Mouse (Mus musculus): ENCODE results near the gene Bbx. TPM values are rescaled to one million over a fixed set of nuclear protein-coding genes. Genes with fewer than 3 reads are reported as not detected.

Bbx gene
- total and polyA plus RNA-seq, 3 experiments: 3.7 to 112 (median 43.7) TPM

DNA sequence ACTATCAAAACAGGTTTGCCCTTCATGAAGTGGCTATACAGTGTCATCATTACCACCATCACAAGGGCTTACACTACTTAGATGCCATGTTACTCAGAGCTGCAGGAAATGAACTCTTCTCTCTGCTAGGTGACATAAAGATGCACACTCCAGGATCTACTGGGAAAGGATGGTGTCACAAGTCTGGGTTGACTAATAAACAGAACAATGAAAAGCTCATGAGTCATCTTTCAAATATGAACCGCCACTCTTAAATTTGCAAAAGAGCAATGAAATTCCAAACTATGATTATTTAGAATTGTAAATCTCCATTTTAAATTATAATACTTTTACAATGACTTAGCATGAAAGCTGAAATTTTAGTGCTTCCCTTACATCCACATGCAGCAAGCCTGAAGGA lies 129.6 kb downstream of the Bbx start:
- Histone ChIP-seq H3K27me3 (ENCODE audit: insufficient read depth, low read length) (no peaks in the 10 kb centered on the region), H3K9me3 (replicated peaks) (no peaks in the 10 kb centered on the region), H3K36me3 (replicated peaks) (peaks cover 21% of the 10 kb centered on the region), H3K4me3 (ENCODE audit: low read depth, low read length) (no peak overlapping the region), H3K4me1 (ENCODE audit: insufficient read depth, low read depth, low read length) (peaks cover 19% of the 10 kb centered on the region)
- DNase-seq (ENCODE audit: low spot score) (no peak), ATAC-seq (ENCODE audit: extremely low read depth, insufficient number of reproducible peaks, low FRiP score, poor library complexity, severe bottlenecking) (no peak)
- TF ChIP-seq GATA2 (IDR thresholded peaks at IDR 0.05; ENCODE audit: borderline replicate concordance, low read depth, low read length) (no peak), POLR2AphosphoS5 (IDR thresholded peaks at IDR 0.05; ENCODE audit: insufficient replicate concordance, low read depth, low read length) (no peak)

DNA sequence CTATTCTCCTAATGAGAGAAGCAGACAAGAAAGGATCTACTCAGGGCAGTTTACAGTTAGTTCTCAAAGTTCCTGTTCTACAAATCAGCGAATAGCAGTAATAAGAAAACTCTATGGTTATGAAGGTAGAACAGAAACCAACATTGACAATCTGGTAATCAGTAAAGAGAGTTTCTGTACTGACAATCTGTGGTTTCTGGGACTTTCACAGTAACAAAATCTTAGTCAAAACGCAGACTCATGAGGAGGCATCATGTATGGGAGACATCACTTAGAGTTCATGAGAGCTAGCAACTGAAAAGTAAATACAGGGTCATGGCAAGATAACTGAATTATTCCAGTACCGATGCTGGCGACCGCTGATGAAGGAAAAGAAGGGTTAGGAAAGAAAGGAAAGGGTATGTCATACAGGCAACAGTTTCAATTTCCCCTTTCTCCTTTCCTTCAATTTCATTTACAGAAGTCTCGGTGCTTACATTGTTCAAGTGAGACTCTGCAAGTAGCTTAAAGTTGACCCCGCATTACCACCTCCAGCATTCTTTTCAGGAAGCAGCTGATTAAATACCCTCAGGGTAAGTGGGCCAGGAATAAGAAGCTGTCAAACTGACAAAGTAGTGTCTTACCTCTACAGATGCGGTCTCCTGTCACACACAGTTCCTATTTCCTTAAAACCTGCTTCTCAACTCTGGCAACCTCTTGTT lies 133.3 kb downstream of the Bbx start:
- Histone ChIP-seq H3K36me3 (replicated peaks) (peaks cover 9% of the 10 kb centered on the region), H3K4me1 (ENCODE audit: insufficient read depth, low read depth, low read length) (peaks cover 25% of the 10 kb centered on the region), H3K27me3 (ENCODE audit: insufficient read depth, low read length) (no peaks in the 10 kb centered on the region), H3K9me3 (replicated peaks) (no peaks in the 10 kb centered on the region), H3K4me3 (ENCODE audit: low read depth, low read length) (no peak overlapping the region)
- no peak for TF ChIP-seq GATA1 (IDR thresholded peaks at IDR 0.05; ENCODE audit: borderline replicate concordance, low read length)
- TF ChIP-seq TAL1 (conservative IDR thresholded peaks at IDR 0.05; ENCODE audit: low read depth, low read length): no peak
- TF ChIP-seq CTCF (IDR thresholded peaks at IDR 0.05; ENCODE audit: low read depth, low read length): no peak
- no peak for TF ChIP-seq GATA2 (IDR thresholded peaks at IDR 0.05; ENCODE audit: borderline replicate concordance, low read depth, low read length)
- DNase-seq (ENCODE audit: low spot score) (no peak), ATAC-seq (ENCODE audit: extremely low read depth, insufficient number of reproducible peaks, low FRiP score, poor library complexity, severe bottlenecking) (peak; percentile 8; the same call in 1 of the 2 replicates)

DNA sequence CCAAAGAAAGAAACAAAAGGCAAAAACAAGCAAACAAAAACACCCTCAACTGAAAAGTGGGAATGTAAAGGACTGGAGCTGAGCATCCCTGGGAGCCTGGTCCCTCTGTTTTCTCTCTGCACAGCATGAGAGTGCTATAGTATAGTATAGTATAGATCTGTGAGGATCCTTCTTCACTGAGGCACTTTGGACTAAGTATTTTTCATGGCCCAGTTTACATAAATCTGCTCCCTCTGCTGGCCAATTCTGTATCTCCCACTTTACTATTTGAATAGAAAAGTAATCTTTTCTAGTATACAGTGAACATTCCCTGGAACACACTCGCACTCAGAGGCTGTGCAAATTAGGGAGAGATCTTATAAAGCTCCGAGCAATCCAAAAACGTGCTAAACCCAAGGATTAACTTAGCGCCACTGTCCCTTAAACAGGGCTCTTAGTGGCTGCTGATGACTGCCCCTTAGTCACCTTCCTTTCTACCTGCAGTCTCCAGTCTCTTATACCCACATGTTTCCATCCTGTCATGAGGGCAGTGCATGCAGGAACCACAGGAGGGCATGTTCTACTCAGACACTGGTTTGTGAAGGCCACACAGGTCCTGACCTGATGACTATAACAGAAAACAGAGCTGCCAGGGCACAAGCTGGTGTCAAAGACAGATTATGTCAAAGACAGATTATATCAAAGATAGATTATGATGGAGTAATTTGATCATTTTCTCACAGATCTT lies 138.5 kb downstream of the Bbx start:
- Histone ChIP-seq H3K27me3 (ENCODE audit: insufficient read depth, low read length) (no peaks in the 10 kb centered on the region), H3K36me3 (replicated peaks) (peaks cover 3% of the 10 kb centered on the region), H3K4me1 (ENCODE audit: insufficient read depth, low read depth, low read length) (peaks cover 56% of the 10 kb centered on the region), H3K4me3 (ENCODE audit: low read depth, low read length) (no peak overlapping the region), H3K9me3 (replicated peaks) (no peaks in the 10 kb centered on the region)
- TF ChIP-seq GATA1 (IDR thresholded peaks at IDR 0.05; ENCODE audit: borderline replicate concordance, low read length) (no peak), GATA2 (IDR thresholded peaks at IDR 0.05; ENCODE audit: borderline replicate concordance, low read depth, low read length) (no peak), CTCF (IDR thresholded peaks at IDR 0.05; ENCODE audit: low read depth, low read length) (no peak), TAL1 (conservative IDR thresholded peaks at IDR 0.05; ENCODE audit: low read depth, low read length) (no peak), POLR2AphosphoS5 (IDR thresholded peaks at IDR 0.05; ENCODE audit: insufficient replicate concordance, low read depth, low read length) (no peak)
- DNase-seq (ENCODE audit: low spot score) (no peak), ATAC-seq (ENCODE audit: extremely low read depth, insufficient number of reproducible peaks, low FRiP score, poor library complexity, severe bottlenecking) (no peak)

DNA sequence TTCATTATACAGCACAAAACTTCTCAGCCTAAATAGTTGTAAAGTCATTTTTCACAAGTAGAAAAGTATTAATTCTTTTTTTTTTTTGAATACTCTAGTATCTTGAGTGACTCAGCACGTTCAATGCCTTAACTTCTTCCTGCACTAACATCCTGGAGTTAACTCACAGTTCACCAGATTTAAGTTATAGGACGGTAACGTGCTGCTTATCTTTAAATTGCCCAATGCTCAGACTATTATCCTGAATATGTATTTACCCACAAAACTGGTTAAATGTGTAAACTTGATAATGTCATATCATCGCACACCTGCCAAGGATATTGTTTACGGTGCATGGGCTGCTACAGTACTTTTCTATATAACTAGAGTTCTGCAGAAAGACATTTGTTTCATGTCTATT lies 139.4 kb downstream of the Bbx start:
- Histone ChIP-seq H3K27me3 (ENCODE audit: insufficient read depth, low read length) (no peaks in the 10 kb centered on the region), H3K9me3 (replicated peaks) (no peaks in the 10 kb centered on the region), H3K4me3 (ENCODE audit: low read depth, low read length) (no peak overlapping the region), H3K36me3 (replicated peaks) (peaks cover 3% of the 10 kb centered on the region), H3K4me1 (ENCODE audit: insufficient read depth, low read depth, low read length) (peaks cover 62% of the 10 kb centered on the region)
- TF ChIP-seq GATA1 (IDR thresholded peaks at IDR 0.05; ENCODE audit: borderline replicate concordance, low read length) (no peak), TAL1 (conservative IDR thresholded peaks at IDR 0.05; ENCODE audit: low read depth, low read length) (peak; percentile 67)
- peak; percentile 74 for ATAC-seq (ENCODE audit: extremely low read depth, insufficient number of reproducible peaks, low FRiP score, poor library complexity, severe bottlenecking)
- DNase-seq (ENCODE audit: low spot score): peak; percentile 16

DNA sequence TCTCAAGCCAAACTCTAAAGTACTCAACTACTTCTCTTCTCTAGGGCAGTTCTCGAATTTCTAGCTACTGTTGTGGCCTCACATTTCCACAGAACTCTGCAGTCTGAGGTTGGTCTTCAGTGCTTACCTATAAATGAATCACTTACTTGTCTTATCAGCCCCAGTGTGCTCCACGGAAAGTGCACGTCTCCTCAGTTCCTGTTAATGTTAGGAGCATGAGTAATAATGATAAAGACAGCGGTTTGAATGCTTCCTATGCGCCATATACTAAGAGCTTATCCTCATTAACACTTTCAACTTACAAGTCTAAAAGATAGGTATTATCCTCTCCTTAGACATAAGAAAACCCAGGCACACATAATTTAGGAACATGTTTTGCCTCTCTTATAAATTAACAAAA lies 142.4 kb downstream of the Bbx start:
- Histone ChIP-seq H3K4me1 (ENCODE audit: insufficient read depth, low read depth, low read length) (peaks cover 65% of the 10 kb centered on the region), H3K4me3 (ENCODE audit: low read depth, low read length) (no peak overlapping the region; the same call in 1 of the 2 replicates), H3K9me3 (replicated peaks) (no peaks in the 10 kb centered on the region), H3K27me3 (ENCODE audit: insufficient read depth, low read length) (no peaks in the 10 kb centered on the region), H3K36me3 (replicated peaks) (peaks cover 3% of the 10 kb centered on the region)
- DNase-seq (ENCODE audit: low spot score) (peak; percentile 13), ATAC-seq (ENCODE audit: extremely low read depth, insufficient number of reproducible peaks, low FRiP score, poor library complexity, severe bottlenecking) (peak; percentile 74)
- TF ChIP-seq CTCF (IDR thresholded peaks at IDR 0.05; ENCODE audit: low read depth, low read length) (no peak), TAL1 (conservative IDR thresholded peaks at IDR 0.05; ENCODE audit: low read depth, low read length) (0 out of 2 replicates have a peak, but pooled peaks have one; percentile 13)

DNA sequence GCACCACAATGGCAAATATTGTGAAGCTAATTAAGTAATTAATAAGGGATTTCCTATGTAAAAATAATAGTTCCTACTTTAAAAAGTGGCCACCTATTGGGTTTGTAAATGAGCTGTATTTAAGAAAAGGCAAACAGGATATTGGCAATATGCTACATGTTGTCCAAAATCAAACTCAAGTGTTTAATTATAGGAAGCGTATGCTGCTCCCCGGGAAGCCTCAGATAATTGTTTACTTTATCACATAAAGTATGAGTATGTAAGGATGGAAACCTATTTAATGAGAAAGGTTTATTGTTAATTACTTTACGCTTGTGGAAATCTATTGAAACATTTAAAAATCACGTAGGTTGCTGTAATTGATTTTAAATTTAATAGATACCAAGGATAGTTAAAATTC lies 159.4 kb downstream of the Bbx start:
- H3K27me3 ChIP-seq (ENCODE audit: insufficient read depth, low read length): no peaks in the 10 kb centered on the region
- no peak for ATAC-seq (ENCODE audit: extremely low read depth, insufficient number of reproducible peaks, low FRiP score, poor library complexity, severe bottlenecking)
- H3K4me1 ChIP-seq (ENCODE audit: insufficient read depth, low read depth, low read length): no peaks in the 10 kb centered on the region
- no peaks in the 10 kb centered on the region for H3K9me3 ChIP-seq (replicated peaks)
- no peak overlapping the region for H3K4me3 ChIP-seq (ENCODE audit: low read depth, low read length)
- TF ChIP-seq GATA1 (IDR thresholded peaks at IDR 0.05; ENCODE audit: borderline replicate concordance, low read length) (no peak), GATA2 (IDR thresholded peaks at IDR 0.05; ENCODE audit: borderline replicate concordance, low read depth, low read length) (no peak), CTCF (IDR thresholded peaks at IDR 0.05; ENCODE audit: low read depth, low read length) (no peak), POLR2AphosphoS5 (IDR thresholded peaks at IDR 0.05; ENCODE audit: insufficient replicate concordance, low read depth, low read length) (no peak), TAL1 (conservative IDR thresholded peaks at IDR 0.05; ENCODE audit: low read depth, low read length) (no peak)
- H3K36me3 ChIP-seq (replicated peaks): peaks cover 28% of the 10 kb centered on the region
- DNase-seq (ENCODE audit: low spot score): no peak
